Mouse (Mus musculus) right cerebral cortex, postnatal 14 days (tissue): ENCODE data around the gene Zp1.

Experiments used
- DNase-seq: peaks from one replicate; pipeline ENCODE4 v3.0.0; 2022

The Zp1 gene

DNA sequence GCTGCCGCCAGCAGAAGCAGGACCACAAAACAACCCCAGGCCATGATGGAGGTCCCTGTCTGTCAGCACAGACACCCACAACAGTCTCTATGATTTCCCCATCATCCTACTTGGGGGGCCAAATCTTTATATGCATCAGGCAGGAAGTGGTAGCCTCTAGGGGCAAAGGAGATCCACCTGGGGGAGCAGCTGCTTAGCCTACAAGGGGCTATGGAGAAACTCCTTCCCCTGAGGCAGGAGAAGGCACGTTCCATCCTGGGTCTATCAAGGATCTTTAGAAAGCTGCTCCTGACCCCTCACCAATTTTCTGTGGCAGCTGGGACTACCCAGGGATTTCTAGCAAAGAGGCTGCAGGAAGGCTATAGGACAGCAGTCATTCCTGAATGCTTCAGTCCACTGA, at the start of gene Zp1:
Gene Zp1, minus strand, starts transcription at position 101 of the 400 bp plus-strand sequence.
- DNase-seq = no peak

- DNase-seq = no peak
Observed at GRCm38 (mm10) chr19:10968578-10968977, 48.1 kb upstream of the Zp1 start.

- no peak for DNase-seq
Observed at GRCm38 (mm10) chr19:10965721-10966120, 45.3 kb upstream of the Zp1 start.

- no peak for DNase-seq
Observed at GRCm38 (mm10) chr19:10959978-10960346, 39.5 kb upstream of the Zp1 start.

GRCm38 (mm10) chr19:10959085-10959977, 38.9 kb upstream of the Zp1 start:
- no peak for DNase-seq

DNA sequence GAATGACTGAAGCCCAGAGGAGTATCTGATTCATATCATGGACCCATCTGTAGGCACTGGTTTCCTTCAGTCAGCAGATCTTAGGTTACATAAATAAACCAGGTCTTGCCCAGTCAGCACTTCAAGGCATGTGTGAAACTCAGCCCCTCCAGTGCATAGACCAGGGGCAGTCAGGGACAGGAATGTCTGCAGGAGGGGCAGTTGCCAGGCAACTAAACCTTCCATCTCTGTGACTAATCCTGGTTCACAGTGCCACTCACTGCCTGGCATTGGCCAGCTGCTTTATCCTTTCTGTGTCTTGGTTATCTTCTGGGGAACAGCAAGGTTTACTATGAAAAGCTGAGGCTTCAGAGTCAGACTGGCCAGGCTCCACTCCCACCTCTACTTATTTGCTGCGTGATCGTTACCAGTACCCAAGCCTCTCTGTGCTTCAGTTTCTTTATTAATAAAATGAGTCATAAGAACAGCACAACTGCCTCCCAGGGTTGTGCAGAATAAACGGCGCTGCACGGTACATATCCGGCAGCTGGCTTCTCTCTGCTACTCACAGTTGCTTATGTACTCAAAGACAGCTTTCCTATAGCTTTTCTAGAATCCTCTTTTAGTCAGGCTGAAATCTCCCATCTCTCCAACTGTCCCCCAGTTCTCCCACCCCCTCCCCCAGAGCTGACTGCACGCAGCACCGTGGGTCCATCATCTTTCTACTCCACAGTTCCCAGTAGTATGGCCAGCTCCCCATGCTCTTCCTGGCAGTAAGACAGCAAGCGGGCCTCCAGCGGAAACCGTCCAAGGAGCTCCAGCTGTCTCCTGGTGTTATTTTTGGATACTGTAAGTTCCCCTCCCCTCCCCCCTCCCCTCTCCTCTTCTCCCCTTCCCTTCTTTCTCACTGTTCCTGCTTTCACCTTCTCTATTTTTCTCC, 31.8 kb upstream of the Zp1 start:
- DNase-seq = peak; percentile 39

GRCm38 (mm10) chr19:10949558-10949957, 29.1 kb upstream of the Zp1 start:
- no peak for DNase-seq

DNA sequence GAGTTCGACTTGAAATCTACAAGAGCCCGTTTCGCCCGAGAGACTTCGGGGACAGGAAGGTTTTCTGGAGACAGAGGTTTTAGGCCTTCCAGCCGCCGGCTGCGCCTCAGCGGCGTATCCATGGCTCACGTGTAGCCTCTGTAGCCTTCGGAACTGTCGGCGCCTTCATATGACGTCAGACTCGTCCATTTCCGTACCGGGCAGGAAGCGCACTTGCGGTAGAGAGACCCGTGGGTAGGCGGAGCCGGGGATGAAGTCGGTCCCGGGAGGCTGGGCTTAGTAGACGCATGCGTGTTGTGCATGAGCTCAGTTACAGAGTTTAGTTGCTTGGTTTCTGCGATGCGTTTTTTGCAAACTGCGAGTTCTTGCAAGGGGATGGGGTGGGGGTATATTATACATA, 28.7 kb upstream of the Zp1 start, which contains the start of gene Ccdc86:
Gene Ccdc86, minus strand, starts transcription at position 155 of the 400 bp plus-strand sequence.
- peak; percentile 97 for DNase-seq

DNA sequence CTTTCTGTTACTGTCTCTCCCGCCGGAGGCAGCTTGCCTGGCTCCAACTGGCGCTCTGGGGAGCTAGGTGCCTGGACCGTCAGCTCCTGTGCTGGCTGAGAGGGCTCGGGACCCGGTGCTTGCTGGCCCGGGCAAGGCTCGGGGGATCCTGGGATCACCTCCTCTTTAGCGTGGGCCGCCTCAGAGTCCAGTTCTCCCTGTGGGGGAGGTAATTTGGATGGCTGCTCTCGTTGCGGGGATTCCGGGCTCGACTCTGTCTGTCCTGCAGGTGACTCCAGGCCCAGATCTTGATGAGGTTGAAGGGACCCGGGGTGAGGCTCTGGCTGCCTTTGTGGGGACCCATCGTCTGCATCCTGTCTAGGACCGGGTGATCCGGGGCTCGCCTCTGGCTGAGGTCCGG, 28.0 kb upstream of the Zp1 start:
- peak; percentile 13 for DNase-seq

DNA sequence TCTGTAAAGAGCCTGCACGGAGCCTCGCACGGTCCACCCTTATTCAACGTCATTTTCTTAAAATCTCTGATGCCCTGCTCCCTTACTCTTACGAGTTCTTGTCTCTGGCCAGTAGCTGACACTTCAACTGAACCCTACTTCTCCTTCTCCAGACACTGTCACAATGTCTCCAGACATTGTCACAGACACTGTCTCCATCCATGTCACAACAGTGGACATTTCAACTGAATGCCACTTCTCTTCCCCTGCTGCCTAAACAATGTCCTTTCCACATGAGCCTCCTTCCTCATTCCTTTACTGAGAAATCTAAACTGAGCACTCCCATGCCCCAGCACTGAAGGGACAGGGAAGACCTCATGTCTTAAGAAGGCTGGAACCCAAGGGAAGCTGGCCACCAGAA, 26.8 kb upstream of the Zp1 start:
- no peak for DNase-seq

DNA sequence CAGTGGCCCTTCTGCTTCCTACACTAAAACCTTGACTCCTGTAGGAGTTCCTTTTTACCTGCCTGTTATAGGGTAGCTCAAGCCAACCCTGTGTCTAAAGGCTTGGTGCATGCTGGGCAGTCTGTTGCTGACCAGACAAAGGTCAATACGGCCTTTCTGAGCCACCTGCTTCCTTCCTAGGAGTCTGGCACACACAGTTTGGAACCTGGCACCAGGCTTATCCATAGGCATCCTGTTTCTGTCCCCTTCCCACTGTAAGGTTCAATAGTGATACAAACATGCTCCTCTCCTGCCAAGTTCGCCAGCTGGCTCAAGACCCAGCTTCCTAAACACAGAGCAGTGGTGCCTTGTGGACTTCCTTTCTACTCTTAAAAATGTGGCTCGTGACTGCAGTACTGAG, 26.1 kb upstream of the Zp1 start:
- no peak for DNase-seq

- no peak for DNase-seq
Observed at GRCm38 (mm10) chr19:10943955-10944354, 23.5 kb upstream of the Zp1 start.

DNA sequence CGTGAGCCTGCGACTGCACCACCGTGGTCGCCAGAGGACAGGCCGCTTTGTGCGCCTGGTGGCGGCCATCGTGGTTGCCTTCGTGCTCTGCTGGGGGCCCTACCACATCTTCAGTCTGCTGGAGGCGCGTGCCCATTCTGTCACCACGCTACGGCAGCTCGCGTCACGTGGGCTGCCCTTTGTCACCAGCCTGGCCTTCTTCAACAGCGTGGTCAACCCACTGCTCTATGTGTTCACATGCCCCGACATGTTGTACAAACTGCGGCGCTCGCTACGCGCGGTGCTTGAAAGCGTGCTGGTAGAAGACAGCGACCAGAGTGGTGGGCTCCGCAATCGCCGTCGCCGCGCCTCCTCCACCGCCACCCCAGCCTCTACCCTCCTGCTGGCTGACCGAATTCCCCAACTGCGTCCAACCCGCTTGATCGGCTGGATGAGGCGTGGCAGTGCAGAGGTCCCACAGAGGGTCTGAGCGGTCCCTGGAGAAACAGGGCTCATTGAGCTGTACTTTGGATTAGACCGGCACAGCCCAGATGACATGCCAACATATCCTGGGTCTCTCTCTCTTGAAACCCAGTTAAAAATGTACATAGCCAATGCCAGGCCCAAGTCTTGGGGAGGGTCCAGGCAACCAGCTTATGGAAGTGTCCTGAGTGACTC, 20.5 kb upstream of the Zp1 start:
- peak; percentile 22 for DNase-seq

GRCm38 (mm10) chr19:10940097-10940800, 19.8 kb upstream of the Zp1 start:
- peak; percentile 74 for DNase-seq

DNA sequence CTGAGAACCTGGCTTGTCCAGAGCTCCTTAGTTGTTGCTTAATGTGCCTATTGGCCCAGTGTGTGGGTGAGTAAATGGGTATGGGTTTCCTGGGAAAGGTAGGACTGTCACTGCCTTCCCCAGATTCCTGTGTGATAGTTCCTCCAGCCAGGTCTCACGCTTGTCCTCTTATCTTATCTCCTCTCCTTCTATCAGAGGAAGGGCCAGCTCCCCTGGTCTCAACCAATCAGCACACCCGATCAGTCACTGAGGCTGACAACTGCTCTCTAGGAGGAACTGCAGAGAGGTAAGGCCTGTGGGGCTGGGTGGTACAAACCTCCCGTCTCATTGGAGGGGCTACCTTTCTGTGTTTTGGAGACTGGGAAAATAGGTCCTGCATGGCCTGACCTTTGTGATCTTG, 18.3 kb upstream of the Zp1 start:
- no peak for DNase-seq

DNA sequence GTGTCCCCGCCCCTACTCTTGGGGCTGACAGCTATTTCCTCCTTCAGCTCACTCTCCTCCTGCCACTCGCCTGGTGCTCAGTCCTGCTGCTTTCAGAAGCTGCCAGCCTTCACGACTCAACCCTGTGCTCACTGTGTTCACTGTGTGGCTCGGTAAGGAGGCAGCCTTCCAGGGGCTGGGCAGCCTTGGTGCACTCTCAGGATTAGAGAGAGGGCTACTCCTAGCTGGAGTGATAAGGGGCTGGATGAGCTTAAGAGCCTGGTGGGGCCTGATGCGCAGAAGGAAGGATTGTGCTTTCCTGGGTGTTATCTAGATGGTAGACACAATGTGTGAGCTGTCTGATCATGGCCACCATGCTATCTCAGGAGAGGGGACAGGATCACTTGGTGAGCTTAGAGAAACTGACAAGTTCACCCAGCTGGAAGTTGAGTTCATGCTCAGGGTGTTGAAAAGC, 16.7 kb upstream of the Zp1 start, which contains the start of gene Ptgdr2:
Gene Ptgdr2, plus strand, starts transcription at position 51 of the 454 bp plus-strand sequence.
- DNase-seq = no peak

DNA sequence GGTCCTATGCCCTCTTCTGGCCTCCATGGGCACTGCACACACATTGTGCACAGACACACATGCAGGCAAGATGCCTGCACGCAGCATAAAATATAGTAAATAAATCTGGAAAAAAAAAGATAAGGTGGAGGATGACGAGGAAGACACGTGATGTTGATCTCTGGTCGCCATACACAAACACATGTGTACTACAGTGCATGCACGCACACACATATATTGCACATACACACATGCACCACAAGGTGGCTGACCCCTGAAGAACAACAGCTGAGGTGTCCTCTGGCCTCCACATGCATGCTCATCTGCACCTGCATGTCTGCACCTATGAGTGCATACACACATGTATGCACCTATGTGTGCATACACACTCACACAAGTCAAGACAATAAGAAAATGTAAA, 15.6 kb upstream of the Zp1 start:
- DNase-seq = no peak

GRCm38 (mm10) chr19:10935029-10935428, 14.6 kb upstream of the Zp1 start:
- no peak for DNase-seq

DNA sequence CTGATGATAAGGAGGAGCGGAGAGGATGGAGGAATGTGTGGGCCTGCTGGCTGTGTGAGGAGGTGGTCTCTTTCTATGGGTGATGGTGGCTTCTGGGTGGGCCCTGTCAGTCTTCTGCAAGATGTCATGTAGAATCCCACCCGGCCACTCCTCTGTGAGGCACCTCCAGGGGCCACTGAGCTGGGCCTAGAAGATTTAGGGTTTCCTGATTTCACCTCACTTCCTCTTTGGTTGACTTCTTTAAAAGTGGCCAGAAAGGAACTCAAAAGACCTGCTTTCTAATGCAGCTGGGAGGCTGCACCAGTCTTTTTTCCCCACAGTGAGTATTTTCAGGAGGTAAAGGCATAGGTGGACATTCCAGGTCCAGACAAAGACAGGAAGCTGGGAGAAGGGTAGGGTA, 10.2 kb upstream of the Zp1 start:
- no peak for DNase-seq

DNA sequence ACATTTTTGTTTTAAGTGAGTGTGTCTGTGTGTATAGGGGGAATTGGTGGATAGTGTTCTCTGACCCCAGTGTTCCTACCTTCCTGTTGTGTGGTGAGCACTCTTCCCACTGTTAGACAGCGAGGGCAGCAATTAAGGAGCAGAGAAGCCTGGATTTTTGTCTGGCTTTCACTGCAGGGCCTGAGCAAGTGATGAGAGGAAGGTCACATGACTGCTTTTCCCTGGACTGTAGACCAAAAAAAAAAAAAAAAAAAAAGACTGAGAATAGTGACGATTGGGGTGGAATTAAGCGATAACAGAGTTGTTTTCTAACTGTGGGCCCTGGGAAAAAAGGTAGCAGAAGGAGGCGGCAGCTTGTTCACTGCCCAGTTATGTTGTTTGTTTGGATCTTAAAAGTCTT, 6.2 kb upstream of the Zp1 start:
- DNase-seq = no peak

DNA sequence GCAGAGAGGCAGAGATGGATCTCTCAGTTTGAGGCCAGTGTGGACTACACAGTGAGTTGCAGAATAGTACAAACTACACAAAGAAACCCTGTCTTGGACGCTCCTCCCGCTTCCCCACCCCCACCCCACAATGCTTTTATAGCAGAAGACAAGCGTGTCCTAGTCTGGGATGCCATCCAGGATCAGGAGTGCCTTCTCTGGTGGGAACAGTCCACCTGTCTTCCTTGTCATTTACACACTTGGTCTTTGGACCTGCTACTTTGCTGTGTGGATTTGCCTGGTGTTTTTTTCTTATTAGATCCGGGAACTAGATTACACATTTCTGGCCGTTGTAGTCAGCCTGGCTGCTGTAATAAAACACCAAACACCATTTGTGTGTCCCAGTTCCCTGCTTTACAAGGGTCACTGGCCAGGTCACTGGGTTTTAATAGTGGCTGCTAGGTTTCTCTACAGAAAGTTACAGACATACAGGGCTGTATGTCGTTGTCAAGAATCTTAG, 5.7 kb upstream of the Zp1 start:
- DNase-seq = no peak

DNA sequence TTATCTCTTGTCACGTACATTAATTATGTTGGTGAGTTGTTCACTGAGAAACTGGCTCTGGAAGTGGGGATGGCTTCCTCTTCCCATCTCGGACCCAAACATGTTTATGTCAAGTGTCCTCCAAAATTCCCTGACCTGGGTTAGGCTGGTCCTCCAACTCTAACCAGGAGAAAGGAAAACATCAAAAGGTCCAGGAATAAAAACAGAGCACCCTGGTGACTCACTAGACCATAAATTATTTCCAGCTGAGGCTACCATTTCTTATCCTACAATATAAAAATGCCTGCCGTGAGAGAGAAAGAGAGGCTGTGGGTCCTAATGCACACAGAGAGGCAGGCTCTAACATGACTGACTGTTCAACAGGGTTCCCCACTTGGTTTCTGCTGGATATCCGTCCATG, 3.8 kb upstream of the Zp1 start:
- no peak for DNase-seq
